Mouse (Mus musculus) olfactory bulb, adult 2 months (tissue): ENCODE results near the gene Ppl.

Experiments
- CTCF ChIP-seq: fragments of 200-500 bp; IDR thresholded peaks from 2 replicates; pipeline ENCODE4 v1.5.1; 2012; ENCODE audit warnings: low read depth, mild to moderate bottlenecking, low read length, moderate library complexity; ENCODE audit not compliant: insufficient read depth
- POLR2A ChIP-seq: fragments of 200-500 bp; IDR thresholded peaks from 2 replicates; pipeline ENCODE4 v1.6.1; 2012; ENCODE audit warnings: mild to moderate bottlenecking, low read depth, low read length, moderate library complexity; ENCODE audit not compliant: insufficient read depth

DNA sequence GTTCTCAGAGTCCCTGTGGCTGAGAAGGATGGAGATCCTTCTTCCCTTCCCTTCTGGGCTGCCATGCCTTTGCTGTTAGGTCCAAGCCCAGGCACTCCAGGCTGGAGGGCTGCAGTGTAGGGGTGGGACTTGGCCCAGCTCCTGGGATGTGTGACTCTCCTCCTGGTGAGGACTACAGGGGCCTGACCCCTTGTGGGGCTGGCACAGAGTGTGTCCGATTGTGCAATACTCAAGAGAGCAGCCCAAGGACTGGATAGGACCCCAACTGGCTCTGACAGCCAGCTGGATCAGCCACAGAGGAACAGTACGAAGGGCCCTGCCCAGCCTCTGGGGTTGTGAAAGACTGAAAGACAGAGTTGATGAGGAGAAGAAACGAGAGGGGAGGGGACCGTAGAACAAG lies 1.5 kb downstream of the Ppl start:
- TF ChIP-seq CTCF, result no peak
- no peak for TF ChIP-seq POLR2A
